Mouse (Mus musculus): ENCODE measurements around the gene Gm7137.
"Not testable (repeated sequence)": the region's sequence is repeated elsewhere in the genome, so short reads cannot be mapped to it uniquely, and the experiment has no call there.

The Gm7137 gene

GRCm38 (mm10) chr10:77787876-77788275 is at the start of gene Gm7137:
Gm7137 (minus strand) TSS chr10:77788200.
- DNase-seq (ENCODE audit: low spot score): not testable (repeated sequence)

- DNase-seq (ENCODE audit: low spot score): no peak
These were observed 47.6 kb upstream of the Gm7137 start, which contains the start of gene Krtap10-10 for GRCm38 (mm10) chr10:77835647-77836046. Krtap10-10 (plus strand) TSS chr10:77835947.

GRCm38 (mm10) chr10:77826951-77827350 is 39.0 kb upstream of the Gm7137 start, which contains the start of gene Krtap10-4:
Krtap10-4 (minus strand) TSS chr10:77827095.
- no peak for DNase-seq (ENCODE audit: low spot score)

- no peak for DNase-seq (ENCODE audit: low spot score)
These were observed 31.2 kb upstream of the Gm7137 start for GRCm38 (mm10) chr10:77819203-77819602.

GRCm38 (mm10) chr10:77818523-77818922 is 30.5 kb upstream of the Gm7137 start:
- DNase-seq (ENCODE audit: low spot score): no peak

GRCm38 (mm10) chr10:77815514-77815913 is 27.5 kb upstream of the Gm7137 start:
- no peak for DNase-seq (ENCODE audit: low spot score)

- no peak for DNase-seq (ENCODE audit: low spot score)
These were observed 26.4 kb upstream of the Gm7137 start, which contains the start of gene Gm2696 for GRCm38 (mm10) chr10:77814382-77814781. Gm2696 (plus strand) TSS chr10:77814682.

- DNase-seq (ENCODE audit: low spot score): no peak
These were observed 23.7 kb upstream of the Gm7137 start, which contains the start of gene Gm9507 for GRCm38 (mm10) chr10:77811743-77812142. Gm9507 (minus strand) TSS chr10:77811843.

- no peak for DNase-seq (ENCODE audit: low spot score)
These were observed 16.1 kb upstream of the Gm7137 start for GRCm38 (mm10) chr10:77804095-77804494.

GRCm38 (mm10) chr10:77798921-77799508 is 11.0 kb upstream of the Gm7137 start, which contains the start of gene Gm19668:
Gm19668 (minus strand) TSS chr10:77799133.
- no peak for DNase-seq (ENCODE audit: low spot score)

- DNase-seq (ENCODE audit: low spot score): not testable (repeated sequence)
These were observed 10.3 kb upstream of the Gm7137 start for GRCm38 (mm10) chr10:77798164-77798920.

GRCm38 (mm10) chr10:77797677-77798076 is 9.7 kb upstream of the Gm7137 start:
- DNase-seq (ENCODE audit: low spot score): no peak

- DNase-seq (ENCODE audit: low spot score): no peak
These were observed 7.0 kb upstream of the Gm7137 start, which contains the start of gene Gm9639 for GRCm38 (mm10) chr10:77794976-77795375. Gm9639 (minus strand) TSS chr10:77795076.

GRCm38 (mm10) chr10:77788621-77789020 is 621 bp upstream of the Gm7137 start:
- DNase-seq (ENCODE audit: low spot score): no peak

GRCm38 (mm10) chr10:77783396-77783795 is 4.6 kb downstream of the Gm7137 start:
- not testable (repeated sequence) for DNase-seq (ENCODE audit: low spot score)

GRCm38 (mm10) chr10:77782442-77782841 is 5.6 kb downstream of the Gm7137 start, which contains the start of gene Gm3250:
Gm3250 (minus strand) TSS chr10:77782542.
- not testable (repeated sequence) for DNase-seq (ENCODE audit: low spot score)

- not testable (repeated sequence) for DNase-seq (ENCODE audit: low spot score)
These were observed 11.2 kb downstream of the Gm7137 start, which contains the start of gene Gm7138 for GRCm38 (mm10) chr10:77776844-77777243. Gm7138 (minus strand) TSS chr10:77776944.

- DNase-seq (ENCODE audit: low spot score): not testable (repeated sequence)
These were observed 15.9 kb downstream of the Gm7137 start for GRCm38 (mm10) chr10:77772142-77772541.

GRCm38 (mm10) chr10:77771225-77771624 is 16.8 kb downstream of the Gm7137 start, which contains the start of gene Gm3238:
Gm3238 (minus strand) TSS chr10:77771325.
- DNase-seq (ENCODE audit: low spot score): not testable (repeated sequence)

GRCm38 (mm10) chr10:77769727-77770126 is 18.3 kb downstream of the Gm7137 start:
- no peak for DNase-seq (ENCODE audit: low spot score)

- DNase-seq (ENCODE audit: low spot score): not testable (repeated sequence)
These were observed 28.4 kb downstream of the Gm7137 start, which contains the start of gene Gm3233 for GRCm38 (mm10) chr10:77759582-77759981. Gm3233 (minus strand) TSS chr10:77759682.

GRCm38 (mm10) chr10:77753448-77753847 is 34.6 kb downstream of the Gm7137 start:
- DNase-seq (ENCODE audit: low spot score): no peak

All from spleen, adult 12 weeks (tissue).